Mouse (Mus musculus) forebrain, embryonic 14.5 days (tissue): Measurements from ENCODE around the gene Rnf135. TPM values are rescaled to one million over a fixed set of nuclear protein-coding genes. Genes with fewer than 3 reads are reported as not detected.
A peak's percentile ranks its signal among the peaks of the same experiment; 100 is the strongest.
"Not testable (repeated sequence)": the region's sequence is repeated elsewhere in the genome, so short reads cannot be mapped to it uniquely, and the experiment has no call there.

Experiments used
- ATAC-seq: fragments of 200-750 bp; cut with Nextera tagmentation; 2 replicates; pipeline ENCODE4 v1.8.0; 2017; ENCODE audit warnings: mild to moderate bottlenecking, moderate library complexity
- DNase-seq: peaks from one replicate; pipeline ENCODE4 v3.0.0-alpha.2; 2015; ENCODE audit warnings: low spot score
- H3K27ac ChIP-seq: fragments of 300-500 bp; sonication (generic); 2 replicates; pipeline ENCODE4 v1.5.1; 2014; ENCODE audit warnings: low read depth, mild to moderate bottlenecking, control low read depth, low read length, moderate library complexity
- H3K27me3 ChIP-seq: fragments of 300-500 bp; sonication (generic); replicated peaks from 2 replicates; pipeline ENCODE4 v1.6.1; 2014; ENCODE audit warnings: low read length, control low read depth, mixed read lengths; ENCODE audit not compliant: control insufficient read depth, insufficient read depth
- H3K36me3 ChIP-seq: fragments of 300-500 bp; sonication (generic); 2 replicates; pipeline ENCODE4 v1.6.1; 2014; ENCODE audit warnings: low read length, control low read depth; ENCODE audit not compliant: control insufficient read depth, insufficient read depth
- H3K4me1 ChIP-seq: fragments of 300-500 bp; sonication (generic); 2 replicates; pipeline ENCODE4 v1.6.1; 2014; ENCODE audit warnings: antibody characterized with exemption, low read length, control low read depth; ENCODE audit not compliant: control insufficient read depth, insufficient read depth
- H3K4me2 ChIP-seq: fragments of 300-500 bp; sonication (generic); 2 replicates; pipeline ENCODE4 v1.6.1; 2014; ENCODE audit warnings: mild to moderate bottlenecking, control low read depth, low read length
- H3K4me3 ChIP-seq: fragments of 300-500 bp; sonication (generic); 2 replicates; pipeline ENCODE4 v1.5.1; 2014; ENCODE audit warnings: low read depth, low read length, control low read depth
- H3K9ac ChIP-seq: fragments of 300-500 bp; sonication (generic); 2 replicates; pipeline ENCODE4 v1.6.1; 2014; ENCODE audit warnings: mild to moderate bottlenecking, low read length, control low read depth, moderate library complexity
- H3K9me3 ChIP-seq: fragments of 300-500 bp; sonication (generic); replicated peaks from 2 replicates; pipeline ENCODE4 v1.6.1; 2016; ENCODE audit warnings: low read length, control low read depth, mixed read lengths; ENCODE audit not compliant: control insufficient read depth
- WGBS: fragments of 180-500 bp; shearing (Covaris S2); extraction: QIAGEN DNeasy Blood & Tissue Kit; methylation state at CpG from one replicate; pipeline ENCODE4 v1.1.7; 2014; 5-methylcytosine and 5-hydroxymethylcytosine counted together
- polyA plus RNA-seq: library from polyadenylated mRNA; unstranded; fragments of >200 nt; fragmentation: Nextera tagmentation; extraction: Ambion mirVana; gene quantifications from 2 replicates; pipeline ENCODE4 v1.2.1, GENCODE M21; 2014

Rnf135 gene
- polyA plus RNA-seq, 1 experiment from 2014 or later = 2.4 TPM

GRCm38 (mm10) chr11:80169629-80170028, 14.0 kb upstream of the Rnf135 start:
- H3K27me3 ChIP-seq = no peaks in the 10 kb centered on the region
- no peak overlapping the region for H3K4me2 ChIP-seq

GRCm38 (mm10) chr11:80170351-80170750, 13.3 kb upstream of the Rnf135 start:
- WGBS = 82% methylated on average over 5 of the region's 5 CpGs

More at GRCm38 (mm10) chr11:80169629-80170028, 14.0 kb upstream of the Rnf135 start:
- 93% methylated on average over 3 of the region's 3 CpGs for WGBS
- no peaks in the 10 kb centered on the region for H3K9me3 ChIP-seq
- H3K36me3 ChIP-seq = no peaks in the 10 kb centered on the region
- H3K27ac ChIP-seq = no peak overlapping the region
- ATAC-seq = no peak
- no peak overlapping the region for H3K9ac ChIP-seq
- no peaks in the 10 kb centered on the region for H3K4me1 ChIP-seq
- no peak overlapping the region for H3K4me3 ChIP-seq
- no peak for DNase-seq

DNA sequence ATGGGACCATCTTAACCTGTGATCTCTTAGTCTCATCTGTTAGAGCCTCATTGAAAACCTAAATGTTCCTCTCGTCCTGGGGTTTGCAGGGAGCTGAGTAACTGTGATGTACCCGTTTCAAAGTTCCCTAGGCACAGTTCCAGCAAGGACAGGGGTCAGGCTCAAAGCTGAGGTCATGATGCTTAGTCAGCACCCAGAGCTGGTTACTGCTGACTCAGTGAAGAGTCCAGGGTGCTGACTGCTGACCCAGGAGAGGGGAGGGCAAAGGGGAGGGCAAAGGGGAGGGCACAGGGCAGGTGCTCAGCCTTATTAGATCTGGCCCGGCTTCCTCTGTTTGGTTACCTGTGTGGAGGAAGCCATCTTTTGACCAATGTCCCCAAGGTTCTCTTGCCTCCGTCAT, 11.8 kb upstream of the Rnf135 start:
- WGBS = 73% methylated on average over 4 of the region's 4 CpGs

More at GRCm38 (mm10) chr11:80170351-80170750, 13.3 kb upstream of the Rnf135 start:
- ATAC-seq (no peak), DNase-seq (no peak)
- Histone ChIP-seq H3K4me3 (no peak overlapping the region), H3K9ac (no peak overlapping the region), H3K27ac (no peak overlapping the region), H3K9me3 (no peaks in the 10 kb centered on the region), H3K36me3 (no peaks in the 10 kb centered on the region), H3K27me3 (no peaks in the 10 kb centered on the region), H3K4me1 (no peaks in the 10 kb centered on the region), H3K4me2 (no peak overlapping the region)

GRCm38 (mm10) chr11:80173963-80174670, 9.5 kb upstream of the Rnf135 start:
- H3K27ac ChIP-seq = no peak overlapping the region
- no peak overlapping the region for H3K9ac ChIP-seq
- DNase-seq (no peak), ATAC-seq (no peak)
- no peaks in the 10 kb centered on the region for H3K36me3 ChIP-seq
- WGBS = 91% methylated on average over 11 of the region's 11 CpGs
- H3K4me1 ChIP-seq = no peaks in the 10 kb centered on the region
- H3K4me3 ChIP-seq = no peak overlapping the region
- no peak overlapping the region for H3K4me2 ChIP-seq
- H3K9me3 ChIP-seq = no peaks in the 10 kb centered on the region
- H3K27me3 ChIP-seq = no peaks in the 10 kb centered on the region

More for the DNA sequence above, 11.8 kb upstream of the Rnf135 start:
- H3K9me3 ChIP-seq = no peaks in the 10 kb centered on the region
- no peaks in the 10 kb centered on the region for H3K36me3 ChIP-seq
- H3K27ac ChIP-seq = no peak overlapping the region
- H3K9ac ChIP-seq = no peak overlapping the region
- no peak overlapping the region for H3K4me2 ChIP-seq
- no peaks in the 10 kb centered on the region for H3K4me1 ChIP-seq
- H3K4me3 ChIP-seq = no peak overlapping the region
- H3K27me3 ChIP-seq = no peaks in the 10 kb centered on the region
- DNase-seq (no peak), ATAC-seq (no peak)

- Histone ChIP-seq H3K36me3 (no peaks in the 10 kb centered on the region), H3K9me3 (no peaks in the 10 kb centered on the region), H3K27ac (no peak overlapping the region), H3K4me1 (no peaks in the 10 kb centered on the region), H3K9ac (no peak overlapping the region), H3K4me3 (no peak overlapping the region), H3K4me2 (no peak overlapping the region), H3K27me3 (no peaks in the 10 kb centered on the region)
- 78% methylated on average over 11 of the region's 11 CpGs for WGBS
- ATAC-seq (no peak), DNase-seq (no peak)
These were observed 6.4 kb upstream of the Rnf135 start for GRCm38 (mm10) chr11:80176911-80177895.

- Histone ChIP-seq H3K36me3 (no peaks in the 10 kb centered on the region), H3K27me3 (no peaks in the 10 kb centered on the region), H3K9ac (no peak overlapping the region), H3K27ac (no peak overlapping the region), H3K4me1 (no peaks in the 10 kb centered on the region), H3K4me3 (no peak overlapping the region), H3K9me3 (no peaks in the 10 kb centered on the region), H3K4me2 (no peak overlapping the region)
- 84% methylated on average over 8 of the region's 8 CpGs for WGBS
- DNase-seq (no peak), ATAC-seq (no peak)
These were observed 5.3 kb upstream of the Rnf135 start for GRCm38 (mm10) chr11:80178316-80178715.

DNA sequence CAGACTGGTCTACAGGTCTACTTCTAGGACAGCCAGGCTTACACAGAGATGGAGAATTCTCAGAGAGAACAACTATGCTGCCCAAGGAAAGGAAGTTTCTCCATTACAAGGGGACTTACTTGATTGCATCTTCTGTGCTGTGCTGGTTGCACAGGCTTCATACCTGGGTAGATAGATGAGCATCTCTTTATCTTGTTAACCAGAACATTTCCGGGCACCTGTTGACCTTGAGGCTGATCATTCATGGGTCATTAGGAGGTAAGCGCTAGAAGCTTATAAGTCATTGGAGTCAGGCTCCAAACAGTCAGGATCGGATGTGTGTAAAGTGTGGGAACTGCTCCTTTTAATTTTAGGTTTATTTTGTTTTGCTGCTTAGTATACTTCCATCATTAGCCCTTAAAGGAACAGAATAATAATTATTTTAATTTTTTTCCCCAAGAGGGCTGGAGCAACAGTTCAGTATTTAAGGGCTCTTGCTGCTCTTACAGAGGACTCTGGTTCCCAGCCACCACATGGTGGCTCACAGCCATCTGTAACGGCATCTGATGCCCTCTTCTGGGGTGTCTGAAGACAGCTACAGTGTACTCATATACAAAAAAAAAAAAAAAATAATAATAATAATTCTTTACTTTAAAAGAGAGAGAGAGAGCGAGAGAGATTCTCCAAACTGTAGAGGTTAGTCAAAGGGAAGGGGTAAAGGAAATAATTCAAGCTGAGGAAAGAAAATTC, 2.5 kb upstream of the Rnf135 start:
- DNase-seq (no peak), ATAC-seq (no peak)
- Histone ChIP-seq H3K27me3 (no peaks in the 10 kb centered on the region), H3K27ac (no peak overlapping the region), H3K36me3 (no peaks in the 10 kb centered on the region), H3K9ac (no peak overlapping the region), H3K4me3 (no peak overlapping the region), H3K4me1 (no peaks in the 10 kb centered on the region), H3K9me3 (no peaks in the 10 kb centered on the region), H3K4me2 (no peak overlapping the region)
- 73% methylated on average over 5 of the region's 5 CpGs for WGBS

DNA sequence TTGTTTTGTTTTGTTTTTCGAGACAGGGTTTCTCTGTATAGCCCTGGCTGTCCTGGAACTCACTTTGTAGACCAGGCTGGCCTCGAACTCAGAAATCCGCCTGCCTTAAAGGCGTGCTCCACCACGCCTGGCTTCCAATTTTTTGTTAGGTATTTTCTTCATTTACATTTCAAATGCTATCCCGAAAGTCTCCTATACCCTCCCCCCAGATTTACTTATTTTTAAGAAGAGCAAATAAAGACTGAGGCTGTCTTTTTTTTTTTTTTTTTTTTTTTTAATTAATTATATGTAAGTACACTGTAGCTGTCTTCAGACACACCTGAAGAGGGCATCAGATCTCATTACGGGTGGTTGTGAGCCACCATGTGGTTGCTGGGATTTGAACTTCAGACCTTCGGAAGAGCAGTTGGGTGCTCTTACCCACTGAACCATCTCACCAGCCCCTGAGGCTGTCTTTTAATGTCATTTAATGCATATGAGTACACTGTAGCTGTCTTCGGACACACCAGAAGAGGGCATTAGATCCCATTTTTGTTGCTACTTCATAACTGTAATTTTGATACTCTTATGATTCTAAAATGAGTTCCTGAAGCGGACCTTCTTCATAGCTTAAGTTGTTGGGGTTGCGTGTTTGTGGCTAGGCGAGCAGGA, 472 bp upstream of the Rnf135 start:
- peak overlapping the region; percentile 47 for H3K4me3 ChIP-seq
- H3K27ac ChIP-seq, H3K4me1 ChIP-seq, H3K27me3 ChIP-seq, H3K9me3 ChIP-seq, DNase-seq, H3K36me3 ChIP-seq: not testable (repeated sequence)
- WGBS = 47% methylated on average over 12 of the region's 12 CpGs
- H3K4me2 ChIP-seq = peak overlapping the region; percentile 63
- ATAC-seq = peak; percentile 23; the same call in 1 of the 2 replicates
- peak overlapping the region; percentile 68 for H3K9ac ChIP-seq
